Mouse (Mus musculus): ENCODE results near the gene D10Wsu102e. TPM values are rescaled to one million over a fixed set of nuclear protein-coding genes. Genes with fewer than 3 reads are reported as not detected.

Gene D10Wsu102e
- polyA plus RNA-seq, 1 experiment from 2014 or later, result 1.0 TPM

DNA sequence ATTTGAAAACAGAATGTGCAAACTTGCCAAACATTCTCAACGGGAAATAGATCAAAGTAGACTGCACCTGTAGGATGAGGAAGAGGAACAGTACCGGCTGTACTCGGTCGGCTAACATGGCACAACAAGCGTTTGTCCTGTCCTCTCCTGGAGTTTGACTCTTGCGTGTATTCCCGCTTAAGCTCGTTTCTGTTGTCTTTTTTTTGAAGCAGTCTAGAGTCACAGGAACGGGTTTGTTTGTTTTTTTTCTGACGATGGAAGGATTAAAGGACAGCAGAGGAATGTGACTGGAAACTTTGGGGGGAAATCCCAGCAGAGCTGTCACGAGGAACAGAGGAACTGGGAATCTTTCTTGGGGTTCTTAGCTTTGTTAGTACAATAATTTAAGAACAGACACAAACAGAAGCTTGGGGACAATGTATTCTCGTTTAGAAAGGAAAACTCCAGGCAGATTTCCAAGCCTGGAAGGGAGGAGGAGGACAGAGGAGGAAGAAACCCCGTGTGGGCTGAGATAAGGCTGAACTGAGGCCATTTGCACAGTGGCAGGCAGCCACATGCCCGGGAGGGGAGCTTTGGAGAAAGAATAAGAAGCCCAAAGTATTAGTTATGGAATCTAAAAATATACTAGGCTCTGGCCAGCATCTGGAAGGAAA is 6.2 kb upstream of the D10Wsu102e start:
- Histone ChIP-seq H3K9me3 (ENCODE audit: control insufficient read depth, low read length) (no peaks in the 10 kb centered on the region), H3K27me3 (ENCODE audit: control insufficient read depth, insufficient read depth, low read length) (no peaks in the 10 kb centered on the region), H3K27ac (replicated peaks; ENCODE audit: low read depth, low read length) (no peak overlapping the region), H3K9ac (ENCODE audit: low read length) (no peak overlapping the region), H3K4me2 (ENCODE audit: low read depth, severe bottlenecking) (no peak overlapping the region), H3K36me3 (ENCODE audit: control insufficient read depth, insufficient read depth, low read length) (no peaks in the 10 kb centered on the region), H3K4me1 (ENCODE audit: control insufficient read depth, insufficient read depth, low read length) (no peaks in the 10 kb centered on the region), H3K4me3 (ENCODE audit: low read depth, low read length) (no peak overlapping the region)
- WGBS, result 59% methylated on average over 14 of the region's 14 CpGs
- no peak for DNase-seq (ENCODE audit: low spot score)
- no peak for ATAC-seq (ENCODE audit: insufficient number of reproducible peaks, low FRiP score, low TSS enrichment, low read depth)

DNA sequence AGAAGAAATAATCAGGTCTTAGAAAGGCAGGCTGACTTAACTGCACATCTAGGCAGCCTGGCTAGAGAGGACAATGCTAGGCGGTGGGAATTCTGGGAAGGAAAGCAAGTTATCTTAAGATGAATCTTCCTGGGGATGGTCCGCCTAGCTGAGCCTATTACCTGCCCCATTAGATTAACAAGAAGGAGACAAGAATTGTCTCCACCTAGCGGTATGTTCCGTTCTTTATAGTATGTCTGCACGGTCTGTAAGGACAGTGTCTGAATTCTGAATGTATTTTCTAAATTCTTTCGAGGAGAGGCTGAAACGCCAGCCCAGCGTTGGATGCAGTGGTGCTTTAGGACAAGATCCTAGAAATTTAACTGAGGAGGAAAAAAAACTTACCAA is 5.7 kb upstream of the D10Wsu102e start:
- H3K4me1 ChIP-seq (ENCODE audit: control insufficient read depth, insufficient read depth, low read length), result no peaks in the 10 kb centered on the region
- H3K27ac ChIP-seq (replicated peaks; ENCODE audit: low read depth, low read length), result no peak overlapping the region
- H3K9me3 ChIP-seq (ENCODE audit: control insufficient read depth, low read length), result no peaks in the 10 kb centered on the region
- H3K27me3 ChIP-seq (ENCODE audit: control insufficient read depth, insufficient read depth, low read length), result no peaks in the 10 kb centered on the region
- ATAC-seq (ENCODE audit: insufficient number of reproducible peaks, low FRiP score, low TSS enrichment, low read depth) (no peak), DNase-seq (ENCODE audit: low spot score) (no peak)
- H3K9ac ChIP-seq (ENCODE audit: low read length), result no peak overlapping the region
- no peak overlapping the region for H3K4me3 ChIP-seq (ENCODE audit: low read depth, low read length)
- no peaks in the 10 kb centered on the region for H3K36me3 ChIP-seq (ENCODE audit: control insufficient read depth, insufficient read depth, low read length)
- no peak overlapping the region for H3K4me2 ChIP-seq (ENCODE audit: low read depth, severe bottlenecking)
- WGBS, result 73% methylated on average over 8 of the region's 8 CpGs

DNA sequence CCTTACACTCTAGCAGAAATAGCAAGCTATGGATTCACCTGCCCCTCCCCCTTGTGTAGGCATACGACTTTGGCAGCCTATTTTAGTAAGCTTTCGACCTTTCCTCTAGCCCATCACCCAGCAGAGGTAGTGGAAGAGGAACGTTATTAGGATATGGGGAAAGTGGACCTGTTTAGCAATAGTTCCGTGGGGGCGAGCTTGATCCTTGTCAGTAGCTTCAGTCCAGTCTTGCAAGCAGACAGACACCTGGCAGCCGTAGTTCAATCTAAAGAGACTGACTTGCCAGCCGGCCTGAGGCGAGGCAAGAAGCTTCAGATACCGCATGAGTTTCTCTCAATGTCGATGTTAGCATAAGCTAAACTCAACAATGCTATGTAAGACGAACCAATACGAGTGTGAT is 3.6 kb upstream of the D10Wsu102e start:
- ATAC-seq (ENCODE audit: insufficient number of reproducible peaks, low FRiP score, low TSS enrichment, low read depth), result no peak
- H3K27me3 ChIP-seq (ENCODE audit: control insufficient read depth, insufficient read depth, low read length), result no peaks in the 10 kb centered on the region
- 80% methylated on average over 12 of the region's 12 CpGs for WGBS
- no peak overlapping the region for H3K4me2 ChIP-seq (ENCODE audit: low read depth, severe bottlenecking)
- DNase-seq (ENCODE audit: low spot score), result no peak
- H3K36me3 ChIP-seq (ENCODE audit: control insufficient read depth, insufficient read depth, low read length), result no peaks in the 10 kb centered on the region
- H3K9ac ChIP-seq (ENCODE audit: low read length), result no peak overlapping the region
- H3K4me1 ChIP-seq (ENCODE audit: control insufficient read depth, insufficient read depth, low read length), result no peaks in the 10 kb centered on the region; the same call in 1 of the 2 replicates
- no peak overlapping the region for H3K27ac ChIP-seq (replicated peaks; ENCODE audit: low read depth, low read length)
- H3K4me3 ChIP-seq (ENCODE audit: low read depth, low read length), result no peak overlapping the region
- H3K9me3 ChIP-seq (ENCODE audit: control insufficient read depth, low read length), result no peaks in the 10 kb centered on the region

DNA sequence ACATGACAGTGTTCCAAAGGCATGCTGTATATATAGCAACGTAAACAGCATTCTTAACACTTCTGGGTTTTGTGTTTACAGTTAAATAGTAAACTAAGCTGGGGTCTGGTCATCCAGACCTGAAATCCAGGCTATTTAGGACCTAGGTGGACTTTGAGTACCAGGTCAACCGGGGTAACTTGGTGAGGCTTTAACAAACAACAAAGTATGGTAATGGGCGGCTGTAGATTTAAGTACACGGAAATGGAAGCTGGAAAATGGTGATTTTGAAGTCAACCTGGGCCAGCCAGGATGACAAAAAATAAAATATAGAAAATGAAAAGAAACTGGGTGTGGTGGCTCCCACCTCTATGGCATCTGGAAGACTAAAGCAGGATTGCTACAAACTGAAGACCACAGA is 570 bp upstream of the D10Wsu102e start:
- DNase-seq (ENCODE audit: low spot score), result no peak
- H3K9ac ChIP-seq (ENCODE audit: low read length), result peak overlapping the region; percentile 27; the same call in 1 of the 2 replicates
- H3K36me3 ChIP-seq (ENCODE audit: control insufficient read depth, insufficient read depth, low read length), result 0 out of 2 replicates have a peak, but pooled peaks cover 2% of the 10 kb centered on the region
- H3K9me3 ChIP-seq (ENCODE audit: control insufficient read depth, low read length), result no peaks in the 10 kb centered on the region
- WGBS, result 83% methylated on average over 4 of the region's 4 CpGs
- H3K27me3 ChIP-seq (ENCODE audit: control insufficient read depth, insufficient read depth, low read length), result no peaks in the 10 kb centered on the region
- peak; percentile 3; the same call in 1 of the 2 replicates for ATAC-seq (ENCODE audit: insufficient number of reproducible peaks, low FRiP score, low TSS enrichment, low read depth)
- peaks cover 3% of the 10 kb centered on the region; the same call in 1 of the 2 replicates for H3K4me1 ChIP-seq (ENCODE audit: control insufficient read depth, insufficient read depth, low read length)
- peak overlapping the region; percentile 80 for H3K4me3 ChIP-seq (ENCODE audit: low read depth, low read length)
- H3K27ac ChIP-seq (replicated peaks; ENCODE audit: low read depth, low read length), result no peak overlapping the region
- H3K4me2 ChIP-seq (ENCODE audit: low read depth, severe bottlenecking), result peak overlapping the region; percentile 71

DNA sequence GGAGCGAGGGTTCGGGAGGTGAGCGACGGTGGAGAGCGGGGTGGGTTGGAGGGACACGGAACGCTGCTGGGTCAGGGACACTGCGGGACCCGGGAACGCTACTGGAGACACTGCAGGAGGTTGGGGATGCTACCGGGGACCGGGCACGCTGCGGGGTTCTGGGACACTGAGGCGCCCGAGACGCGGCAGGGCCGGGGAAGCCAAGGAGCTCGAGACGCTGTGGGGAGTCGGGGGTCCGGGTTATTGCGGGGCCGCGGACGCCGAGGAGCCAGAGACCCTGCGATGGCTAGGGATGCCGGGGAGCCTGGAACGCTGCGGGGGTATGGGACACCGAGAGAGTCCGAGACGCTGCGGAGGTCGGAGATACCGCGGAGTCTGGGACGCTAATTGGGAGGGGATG is 335 bp downstream of the D10Wsu102e start:
- Histone ChIP-seq H3K4me2 (ENCODE audit: low read depth, severe bottlenecking) (peak overlapping the region; percentile 71), H3K9me3 (ENCODE audit: control insufficient read depth, low read length) (no peaks in the 10 kb centered on the region), H3K4me1 (ENCODE audit: control insufficient read depth, insufficient read depth, low read length) (peaks cover 3% of the 10 kb centered on the region; the same call in 1 of the 2 replicates), H3K36me3 (ENCODE audit: control insufficient read depth, insufficient read depth, low read length) (peaks cover 2% of the 10 kb centered on the region; the same call in 1 of the 2 replicates), H3K4me3 (ENCODE audit: low read depth, low read length) (peak overlapping the region; percentile 80), H3K27me3 (ENCODE audit: control insufficient read depth, insufficient read depth, low read length) (no peaks in the 10 kb centered on the region), H3K9ac (ENCODE audit: low read length) (peak overlapping the region; percentile 82), H3K27ac (replicated peaks; ENCODE audit: low read depth, low read length) (peak overlapping the region; percentile 42; the same call in 1 of the 2 replicates)
- under 1% methylated on average over 40 of the region's 40 CpGs for WGBS
- peak; percentile 70 for ATAC-seq (ENCODE audit: insufficient number of reproducible peaks, low FRiP score, low TSS enrichment, low read depth)
- no peak for DNase-seq (ENCODE audit: low spot score)

DNA sequence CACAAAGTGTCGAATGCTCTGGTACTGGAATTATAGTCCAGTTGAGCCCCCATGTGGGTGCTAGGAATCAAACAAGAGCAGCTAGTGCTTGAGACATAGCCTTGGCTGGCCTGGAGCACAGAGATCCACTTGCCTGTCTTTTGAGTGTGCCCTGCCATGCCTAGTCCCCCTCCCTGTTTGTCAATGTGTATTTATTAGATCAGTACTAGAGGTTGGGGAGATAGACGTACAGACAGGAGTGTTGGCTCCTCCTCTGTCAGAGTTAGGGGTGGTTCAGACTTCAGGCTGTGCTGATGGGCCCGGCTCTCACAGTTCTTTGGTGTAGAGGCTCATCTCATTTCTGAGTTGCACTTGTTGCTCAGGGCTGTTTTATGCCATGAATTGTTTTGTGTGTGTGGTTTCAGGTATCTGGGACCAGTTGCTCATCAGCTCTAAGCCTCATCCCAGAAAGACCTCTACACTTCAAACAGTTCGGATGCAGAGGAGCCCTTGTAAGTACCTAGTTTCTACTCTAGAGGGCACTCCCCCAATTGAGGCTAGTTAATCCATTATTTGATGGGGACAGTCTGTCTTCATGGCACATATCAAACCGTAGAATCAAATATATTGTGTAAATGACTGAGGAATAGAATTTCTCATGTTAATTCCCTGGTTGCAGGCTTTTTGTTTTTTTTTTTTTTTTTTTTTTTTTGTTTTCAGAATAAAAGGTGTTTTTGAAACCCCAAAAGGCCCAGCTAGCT is 1.8 kb downstream of the D10Wsu102e start:
- no peak for DNase-seq (ENCODE audit: low spot score)
- no peaks in the 10 kb centered on the region for H3K9me3 ChIP-seq (ENCODE audit: control insufficient read depth, low read length)
- peaks cover 6% of the 10 kb centered on the region; the same call in 1 of the 2 replicates for H3K36me3 ChIP-seq (ENCODE audit: control insufficient read depth, insufficient read depth, low read length)
- no peak overlapping the region for H3K4me3 ChIP-seq (ENCODE audit: low read depth, low read length)
- H3K27ac ChIP-seq (replicated peaks; ENCODE audit: low read depth, low read length), result no peak overlapping the region
- H3K9ac ChIP-seq (ENCODE audit: low read length), result no peak overlapping the region
- peak overlapping the region; percentile 71; the same call in 1 of the 2 replicates for H3K4me2 ChIP-seq (ENCODE audit: low read depth, severe bottlenecking)
- 64% methylated on average over 5 of the region's 5 CpGs for WGBS
- H3K4me1 ChIP-seq (ENCODE audit: control insufficient read depth, insufficient read depth, low read length), result peaks cover 3% of the 10 kb centered on the region; the same call in 1 of the 2 replicates
- no peaks in the 10 kb centered on the region for H3K27me3 ChIP-seq (ENCODE audit: control insufficient read depth, insufficient read depth, low read length)
- no peak for ATAC-seq (ENCODE audit: insufficient number of reproducible peaks, low FRiP score, low TSS enrichment, low read depth)

DNA sequence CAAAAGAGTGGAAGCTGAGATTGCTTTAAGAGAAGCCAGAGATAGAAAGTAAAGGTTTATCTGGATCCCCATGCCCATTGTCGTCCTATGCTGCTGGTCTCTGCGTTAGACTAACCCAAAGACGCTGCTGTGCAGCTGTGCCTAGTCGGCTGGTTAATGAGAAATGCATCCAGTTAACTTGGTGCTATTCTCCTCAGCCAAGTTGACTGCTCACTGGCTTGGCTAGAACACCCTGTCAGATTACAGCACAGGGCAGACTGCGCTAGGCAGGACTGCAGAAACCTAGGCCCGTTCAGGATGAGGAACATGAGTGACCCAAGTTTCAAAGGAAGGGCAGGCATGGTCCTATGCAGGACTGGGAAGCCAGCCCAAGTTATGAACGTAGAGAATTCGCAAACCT is 3.4 kb downstream of the D10Wsu102e start:
- no peak for ATAC-seq (ENCODE audit: insufficient number of reproducible peaks, low FRiP score, low TSS enrichment, low read depth)
- WGBS, result 91% methylated on average over 8 of the region's 8 CpGs
- H3K4me3 ChIP-seq (ENCODE audit: low read depth, low read length), result no peak overlapping the region
- peaks cover 9% of the 10 kb centered on the region; the same call in 1 of the 2 replicates for H3K36me3 ChIP-seq (ENCODE audit: control insufficient read depth, insufficient read depth, low read length)
- H3K27ac ChIP-seq (replicated peaks; ENCODE audit: low read depth, low read length), result no peak overlapping the region
- no peak for DNase-seq (ENCODE audit: low spot score)
- no peak overlapping the region for H3K4me2 ChIP-seq (ENCODE audit: low read depth, severe bottlenecking)
- H3K4me1 ChIP-seq (ENCODE audit: control insufficient read depth, insufficient read depth, low read length), result peaks cover 3% of the 10 kb centered on the region; the same call in 1 of the 2 replicates
- no peaks in the 10 kb centered on the region for H3K9me3 ChIP-seq (ENCODE audit: control insufficient read depth, low read length)
- no peak overlapping the region for H3K9ac ChIP-seq (ENCODE audit: low read length)
- H3K27me3 ChIP-seq (ENCODE audit: control insufficient read depth, insufficient read depth, low read length), result no peaks in the 10 kb centered on the region

DNA sequence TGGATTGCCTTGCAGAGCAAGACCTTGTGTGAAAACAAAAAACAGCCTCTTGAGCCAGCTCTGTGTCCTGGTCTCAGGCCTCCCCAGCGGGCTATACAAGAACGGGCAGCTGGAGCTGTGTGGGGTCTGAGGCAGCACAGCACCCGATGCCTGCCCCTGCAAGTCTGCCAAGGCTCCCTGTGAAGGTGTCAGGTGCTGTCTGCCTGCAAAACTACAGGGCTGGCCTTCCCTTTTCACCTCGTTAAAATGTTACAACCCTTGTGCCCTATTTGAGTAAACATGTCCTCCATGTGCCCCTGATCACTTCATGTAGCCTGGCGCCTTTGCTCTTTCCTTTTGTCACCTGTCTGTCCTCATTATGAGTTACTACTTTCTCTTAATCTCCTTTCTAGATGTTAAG is 8.9 kb downstream of the D10Wsu102e start:
- H3K9ac ChIP-seq (ENCODE audit: low read length), result no peak overlapping the region
- ATAC-seq (ENCODE audit: insufficient number of reproducible peaks, low FRiP score, low TSS enrichment, low read depth) (no peak), DNase-seq (ENCODE audit: low spot score) (peak; percentile 24)
- 57% methylated on average over 5 of the region's 5 CpGs for WGBS
- H3K27ac ChIP-seq (replicated peaks; ENCODE audit: low read depth, low read length), result no peak overlapping the region
- no peaks in the 10 kb centered on the region for H3K4me1 ChIP-seq (ENCODE audit: control insufficient read depth, insufficient read depth, low read length)
- H3K27me3 ChIP-seq (ENCODE audit: control insufficient read depth, insufficient read depth, low read length), result no peaks in the 10 kb centered on the region
- H3K4me2 ChIP-seq (ENCODE audit: low read depth, severe bottlenecking), result no peak overlapping the region
- H3K9me3 ChIP-seq (ENCODE audit: control insufficient read depth, low read length), result no peaks in the 10 kb centered on the region
- H3K36me3 ChIP-seq (ENCODE audit: control insufficient read depth, insufficient read depth, low read length), result peaks cover 9% of the 10 kb centered on the region; the same call in 1 of the 2 replicates
- H3K4me3 ChIP-seq (ENCODE audit: low read depth, low read length), result no peak overlapping the region
